Mouse (Mus musculus) embryonic facial prominence, embryonic 14.5 days (tissue): ENCODE measurements at regions not wholly inside any gene's neighbourhood (a gene's known extent, or its start where the extent isn't known, plus 50 kb on each side); places are given as distances from the start of the nearest gene placed in this dataset.

Experiments used
- ATAC-seq: fragments of 200-750 bp; cut with Nextera tagmentation; 2 replicates; pipeline ENCODE4 v1.8.0; 2017; ENCODE audit warnings: low read depth, moderate number of reproducible peaks, moderate TSS enrichment
- DNase-seq: peaks from one replicate; pipeline ENCODE4 v3.0.0-alpha.2; 2015; ENCODE audit warnings: low spot score
- H3K27ac ChIP-seq: fragments of 300-500 bp; sonication (generic); replicated peaks from 2 replicates; pipeline ENCODE4 v1.5.1; 2014; ENCODE audit warnings: low read depth, mild to moderate bottlenecking, low read length, moderate library complexity
- H3K27me3 ChIP-seq: fragments of 300-500 bp; sonication (generic); replicated peaks from 2 replicates; pipeline ENCODE4 v1.6.1; 2014; ENCODE audit warnings: low read length; ENCODE audit not compliant: control insufficient read depth, insufficient read depth
- H3K36me3 ChIP-seq: fragments of 300-500 bp; sonication (generic); 2 replicates; pipeline ENCODE4 v1.6.1; 2014; ENCODE audit warnings: low read length, mixed read lengths; ENCODE audit not compliant: control insufficient read depth, insufficient read depth
- H3K4me1 ChIP-seq: fragments of 300-500 bp; sonication (generic); 2 replicates; pipeline ENCODE4 v1.6.1; 2014; ENCODE audit warnings: antibody characterized with exemption, low read length; ENCODE audit not compliant: control insufficient read depth, insufficient read depth
- H3K4me2 ChIP-seq: fragments of 300-500 bp; sonication (generic); 2 replicates; pipeline ENCODE4 v1.6.1; 2014; ENCODE audit warnings: low read depth, mild to moderate bottlenecking, low read length, moderate library complexity, mixed read lengths
- H3K4me3 ChIP-seq: fragments of 300-500 bp; sonication (generic); 2 replicates; pipeline ENCODE4 v1.5.1; 2014; ENCODE audit warnings: low read depth, mild to moderate bottlenecking, low read length
- H3K9ac ChIP-seq: fragments of 300-500 bp; sonication (generic); 2 replicates; pipeline ENCODE4 v1.6.1; 2014; ENCODE audit warnings: low read depth, mild to moderate bottlenecking, low read length, moderate library complexity, mixed read lengths
- H3K9me3 ChIP-seq: fragments of 300-500 bp; sonication (generic); 2 replicates; pipeline ENCODE4 v1.6.1; 2016; ENCODE audit warnings: low read length; ENCODE audit not compliant: control insufficient read depth
- WGBS: fragments of 180-500 bp; shearing (Covaris S2); extraction: QIAGEN DNeasy Blood & Tissue Kit; methylation state at CpG from one replicate; pipeline ENCODE4 v1.1.7; 2014; 5-methylcytosine and 5-hydroxymethylcytosine counted together

DNA sequence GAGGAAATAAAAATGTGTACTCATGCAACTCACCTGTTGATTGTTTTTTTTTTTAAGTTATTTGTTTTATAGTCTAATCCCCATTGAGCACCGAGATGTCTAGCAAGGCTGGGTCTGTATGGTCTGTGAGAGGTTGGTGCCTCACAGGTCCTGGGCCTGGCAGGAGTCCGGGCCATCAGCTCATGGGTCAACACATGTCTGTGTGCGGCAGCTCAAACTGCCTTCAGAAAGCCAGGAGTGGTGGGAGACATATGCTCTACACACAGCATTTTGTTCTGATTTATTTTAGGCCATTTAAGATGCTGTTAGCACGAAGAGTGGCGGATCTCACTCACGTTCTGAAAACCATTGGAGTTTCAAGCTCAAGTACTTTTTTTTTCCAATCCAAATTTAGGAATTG, 74.6 kb upstream of the Wnt7b start:
- Histone ChIP-seq H3K4me1 (peaks cover 32% of the 10 kb centered on the region), H3K36me3 (peaks cover 17% of the 10 kb centered on the region), H3K27me3 (peaks cover 28% of the 10 kb centered on the region), H3K4me3 (no peak overlapping the region), H3K9ac (no peak overlapping the region), H3K9me3 (no peaks in the 10 kb centered on the region), H3K27ac (no peak overlapping the region), H3K4me2 (no peak overlapping the region)
- DNase-seq (no peak), ATAC-seq (no peak)
- WGBS = 66% methylated on average over 6 of the region's 6 CpGs

DNA sequence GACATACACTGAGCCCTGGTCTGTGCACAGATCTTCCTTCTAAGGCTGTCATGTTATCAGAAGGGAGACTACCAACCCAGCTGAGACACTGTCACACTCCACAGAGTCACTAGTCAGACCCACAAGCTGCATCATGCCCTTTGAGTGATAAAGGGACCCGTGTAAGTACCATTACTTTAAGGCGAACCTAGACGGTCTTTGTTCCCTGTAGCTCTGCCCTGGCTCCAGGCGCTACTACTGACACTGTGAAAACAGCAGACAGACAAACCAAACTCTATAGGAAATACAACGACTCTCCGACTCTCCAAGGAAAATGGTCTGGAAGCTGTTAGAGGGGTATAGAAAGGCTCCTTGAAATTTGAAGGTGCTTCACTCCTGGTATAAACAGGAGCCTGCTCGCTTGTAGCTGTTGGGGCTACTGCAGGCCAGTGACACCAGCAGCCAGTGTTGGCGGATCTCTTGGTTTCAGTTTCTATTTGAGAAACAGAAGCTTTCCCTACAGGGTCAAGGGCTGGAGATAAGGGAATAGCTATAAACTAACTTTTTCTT, 75.2 kb upstream of the Wnt7b start:
- 58% methylated on average over 8 of the region's 8 CpGs for WGBS
- H3K4me2 ChIP-seq = no peak overlapping the region
- peaks cover 33% of the 10 kb centered on the region for H3K27me3 ChIP-seq
- H3K9ac ChIP-seq = no peak overlapping the region
- peaks cover 17% of the 10 kb centered on the region for H3K36me3 ChIP-seq
- peaks cover 31% of the 10 kb centered on the region for H3K4me1 ChIP-seq
- ATAC-seq (no peak), DNase-seq (no peak)
- H3K9me3 ChIP-seq = no peaks in the 10 kb centered on the region
- H3K4me3 ChIP-seq = no peak overlapping the region
- H3K27ac ChIP-seq = no peak overlapping the region

DNA sequence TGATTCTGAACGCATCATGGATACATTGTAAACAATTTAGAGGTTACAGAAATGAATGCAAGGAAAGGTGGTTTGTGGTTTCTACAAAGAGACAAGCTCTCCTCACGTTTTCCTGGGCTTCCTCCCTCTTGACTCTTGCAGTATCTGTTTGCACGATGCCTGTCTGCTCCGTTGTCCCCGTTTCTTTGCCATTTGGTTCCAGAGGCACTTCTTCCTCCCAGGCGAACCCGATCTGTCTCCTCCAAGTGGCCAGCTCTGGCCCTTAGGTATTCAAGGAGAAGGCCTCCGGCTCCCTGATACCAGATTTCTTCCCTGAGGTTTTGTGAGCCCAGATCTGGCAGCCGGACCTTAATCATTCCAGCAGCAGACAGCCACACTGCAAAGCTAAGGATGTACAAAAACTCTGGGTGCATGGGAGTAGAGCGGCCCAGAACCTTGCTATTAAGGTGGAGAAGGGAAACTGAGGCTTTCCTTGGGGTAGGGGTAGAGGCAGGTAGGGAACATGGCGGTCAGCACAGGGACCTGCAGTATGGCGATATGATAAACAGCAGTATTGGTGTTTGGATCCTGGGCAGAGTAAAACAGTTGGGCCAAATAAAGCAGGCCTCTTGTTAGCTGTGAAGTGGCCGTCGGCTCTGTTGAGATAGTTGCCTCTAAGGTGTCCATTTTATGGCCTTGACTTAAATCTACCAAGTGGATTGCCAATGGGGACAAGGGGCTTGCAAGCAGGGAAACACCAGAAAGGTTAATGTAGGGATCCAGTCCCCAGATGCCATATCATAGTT, 76.0 kb upstream of the Wnt7b start:
- Histone ChIP-seq H3K9me3 (no peaks in the 10 kb centered on the region), H3K27ac (no peak overlapping the region), H3K4me3 (no peak overlapping the region), H3K4me2 (no peak overlapping the region), H3K9ac (no peak overlapping the region), H3K36me3 (peaks cover 17% of the 10 kb centered on the region), H3K4me1 (peaks cover 23% of the 10 kb centered on the region), H3K27me3 (peaks cover 33% of the 10 kb centered on the region)
- ATAC-seq (no peak), DNase-seq (no peak)
- WGBS = 81% methylated on average over 14 of the region's 14 CpGs

DNA sequence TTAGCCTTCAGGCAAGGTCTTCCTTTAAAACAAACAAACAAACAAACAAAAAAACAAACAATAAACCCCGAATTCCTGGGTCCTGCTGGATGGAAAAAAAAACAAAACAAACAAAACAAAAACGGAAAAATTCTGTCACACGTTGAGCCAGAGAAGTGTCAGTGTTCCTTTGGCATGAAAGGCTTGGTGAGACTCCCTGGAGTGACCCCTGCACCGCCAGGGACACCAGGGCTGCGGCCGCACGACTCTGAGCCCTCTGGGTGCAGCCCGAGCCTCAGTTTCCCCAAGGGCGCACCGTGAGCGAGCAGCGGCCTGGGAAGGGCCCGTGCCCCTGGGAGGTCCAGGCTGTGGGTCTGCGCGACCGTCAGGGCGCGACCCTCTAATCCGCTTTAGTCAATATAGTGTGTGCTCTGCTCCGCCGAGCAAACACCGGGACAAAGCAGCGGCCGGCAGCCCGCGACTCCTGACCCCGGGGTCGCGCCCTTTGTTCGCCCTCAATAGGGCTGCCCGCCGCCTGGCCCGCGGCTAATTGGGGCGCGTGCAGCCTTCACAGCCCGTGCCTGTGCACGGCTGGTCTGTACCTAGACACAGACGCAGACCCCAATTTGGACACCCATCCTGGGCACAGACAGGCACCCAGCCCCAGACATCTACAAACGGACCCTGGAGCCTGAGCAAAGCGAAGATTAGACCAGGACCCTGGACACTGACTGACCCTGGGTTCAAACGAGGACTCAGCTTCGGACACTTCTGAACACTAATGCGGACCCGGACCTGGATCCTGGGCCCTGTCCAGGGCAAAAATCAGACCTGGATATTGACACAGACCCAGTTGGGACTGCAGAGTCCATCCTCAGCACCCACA, 74.0 kb upstream of the Ppara start:
- no peak overlapping the region for H3K9ac ChIP-seq
- no peak overlapping the region for H3K4me2 ChIP-seq
- no peak overlapping the region for H3K4me3 ChIP-seq
- H3K4me1 ChIP-seq = 0 out of 2 replicates have a peak, but pooled peaks cover 6% of the 10 kb centered on the region
- H3K27me3 ChIP-seq = peaks cover 44% of the 10 kb centered on the region
- no peaks in the 10 kb centered on the region for H3K9me3 ChIP-seq
- 23% methylated on average over 31 of the region's 45 CpGs for WGBS
- H3K27ac ChIP-seq = no peak overlapping the region
- DNase-seq = no peak
- ATAC-seq = no peak
- H3K36me3 ChIP-seq = peaks cover 17% of the 10 kb centered on the region

DNA sequence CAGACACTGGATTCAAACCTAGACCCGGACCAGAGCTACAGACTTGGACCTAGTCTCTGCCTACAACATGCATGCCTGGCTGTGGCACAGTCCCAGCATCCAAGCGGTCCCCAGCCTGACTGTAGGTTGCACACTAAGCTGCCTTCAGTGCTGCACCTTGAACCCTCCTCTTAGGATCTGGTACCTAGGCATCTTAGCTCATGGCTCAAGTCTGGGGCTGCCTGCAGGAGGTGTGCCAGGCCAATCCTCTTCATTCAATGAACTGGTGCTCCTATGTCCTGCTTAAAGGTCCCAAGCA, 73.4 kb upstream of the Ppara start:
- 76% methylated on average over 2 of the region's 2 CpGs for WGBS
- Histone ChIP-seq H3K27me3 (peaks cover 44% of the 10 kb centered on the region), H3K4me2 (no peak overlapping the region)

DNA sequence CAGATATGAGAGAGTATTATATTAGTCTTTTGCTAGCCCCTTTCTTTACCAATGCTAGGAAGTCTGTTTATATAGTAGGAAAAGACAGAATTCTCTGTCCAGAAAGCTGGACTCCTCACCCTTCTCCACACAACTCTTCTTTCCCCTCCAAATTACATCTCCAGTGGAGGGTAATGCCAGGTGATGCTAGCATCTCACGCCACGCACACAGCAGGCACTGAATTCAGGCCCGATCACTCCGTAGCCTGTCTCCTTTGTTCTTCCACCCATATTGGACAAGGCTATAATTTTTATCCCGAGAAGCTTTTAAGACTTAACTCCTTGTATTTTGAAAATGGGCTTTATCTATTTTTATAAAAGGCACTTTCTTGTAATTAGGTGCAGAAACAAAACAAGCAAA, 73.0 kb upstream of the Ppara start:
- Histone ChIP-seq H3K4me1 (no peaks in the 10 kb centered on the region), H3K4me3 (no peak overlapping the region), H3K4me2 (no peak overlapping the region), H3K9ac (no peak overlapping the region), H3K27ac (no peak overlapping the region), H3K27me3 (peaks cover 44% of the 10 kb centered on the region), H3K36me3 (peaks cover 17% of the 10 kb centered on the region), H3K9me3 (no peaks in the 10 kb centered on the region)
- 88% methylated on average over 5 of the region's 5 CpGs for WGBS
- DNase-seq = no peak
- no peak for ATAC-seq

More for the DNA sequence above, 73.4 kb upstream of the Ppara start:
- no peaks in the 10 kb centered on the region for H3K9me3 ChIP-seq
- H3K36me3 ChIP-seq = peaks cover 17% of the 10 kb centered on the region
- H3K9ac ChIP-seq = no peak overlapping the region
- no peak for DNase-seq
- no peaks in the 10 kb centered on the region for H3K4me1 ChIP-seq
- no peak overlapping the region for H3K4me3 ChIP-seq
- ATAC-seq = no peak
- no peak overlapping the region for H3K27ac ChIP-seq

DNA sequence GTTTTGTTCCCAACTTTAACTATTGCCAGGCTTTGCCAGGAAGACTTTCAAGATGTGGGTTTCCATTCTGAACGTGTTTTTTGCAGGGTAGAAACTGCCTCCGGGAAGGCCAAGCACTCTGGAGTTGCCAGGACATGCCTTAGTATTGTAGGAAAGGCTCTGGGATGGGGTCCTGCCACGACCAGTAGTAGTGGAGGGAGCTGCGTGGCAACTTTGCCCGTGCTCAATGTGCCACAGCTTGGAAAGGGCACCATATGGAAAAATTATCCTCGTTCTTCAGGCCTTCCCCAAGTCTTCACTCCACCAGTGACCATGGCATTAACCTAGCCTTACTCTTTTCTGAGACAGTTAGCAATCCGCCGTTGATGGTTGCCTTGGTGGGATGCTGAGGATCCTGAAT, 72.5 kb upstream of the Ppara start:
- Histone ChIP-seq H3K27me3 (peaks cover 45% of the 10 kb centered on the region), H3K9ac (no peak overlapping the region), H3K9me3 (no peaks in the 10 kb centered on the region), H3K27ac (no peak overlapping the region), H3K4me3 (no peak overlapping the region), H3K4me1 (no peaks in the 10 kb centered on the region), H3K4me2 (no peak overlapping the region), H3K36me3 (peaks cover 17% of the 10 kb centered on the region)
- no peak for ATAC-seq
- no peak for DNase-seq
- WGBS = 79% methylated on average over 8 of the region's 8 CpGs

DNA sequence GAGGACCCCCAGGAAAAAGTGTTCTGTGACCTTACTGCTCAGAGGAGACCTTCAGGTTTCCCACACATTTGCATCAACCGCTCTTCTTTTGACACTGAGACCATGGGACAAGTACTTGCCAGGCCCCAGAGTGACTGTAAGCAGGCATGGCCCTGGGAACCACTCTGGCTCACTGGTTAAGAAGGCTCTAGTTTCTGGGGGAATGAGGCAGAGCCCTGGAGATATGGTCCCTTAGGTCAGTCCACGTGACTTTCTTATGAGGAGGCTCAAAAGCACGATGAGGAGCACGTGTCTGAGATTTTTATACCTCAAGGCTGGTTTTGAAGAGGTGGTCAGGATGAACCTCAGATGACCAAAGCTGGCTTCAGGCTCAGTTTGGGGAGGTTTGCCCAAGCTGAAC, 72.1 kb upstream of the Ppara start:
- H3K4me2 ChIP-seq = no peak overlapping the region
- no peak overlapping the region for H3K4me3 ChIP-seq
- DNase-seq (no peak), ATAC-seq (no peak)
- peaks cover 49% of the 10 kb centered on the region for H3K27me3 ChIP-seq
- H3K36me3 ChIP-seq = peaks cover 14% of the 10 kb centered on the region
- H3K4me1 ChIP-seq = no peaks in the 10 kb centered on the region
- no peak overlapping the region for H3K9ac ChIP-seq
- H3K27ac ChIP-seq = no peak overlapping the region
- WGBS = 81% methylated on average over 4 of the region's 4 CpGs
- no peaks in the 10 kb centered on the region for H3K9me3 ChIP-seq
